Mouse (Mus musculus) right cerebral cortex, postnatal 25 days (tissue): ENCODE measurements around the gene Bhlhe23.

Experiments used
- DNase-seq: peaks from one replicate; pipeline ENCODE4 v3.0.0; 2022

Gene Bhlhe23

GRCm38 (mm10) chr2:180776793-180777192 lies at the start of gene Bhlhe23:
TSS of gene Bhlhe23 (minus strand) at chr2:180776900.
- no peak for DNase-seq

GRCm38 (mm10) chr2:180825147-180825941 lies 48.6 kb upstream of the Bhlhe23 start:
- peak; percentile 78 for DNase-seq

DNA sequence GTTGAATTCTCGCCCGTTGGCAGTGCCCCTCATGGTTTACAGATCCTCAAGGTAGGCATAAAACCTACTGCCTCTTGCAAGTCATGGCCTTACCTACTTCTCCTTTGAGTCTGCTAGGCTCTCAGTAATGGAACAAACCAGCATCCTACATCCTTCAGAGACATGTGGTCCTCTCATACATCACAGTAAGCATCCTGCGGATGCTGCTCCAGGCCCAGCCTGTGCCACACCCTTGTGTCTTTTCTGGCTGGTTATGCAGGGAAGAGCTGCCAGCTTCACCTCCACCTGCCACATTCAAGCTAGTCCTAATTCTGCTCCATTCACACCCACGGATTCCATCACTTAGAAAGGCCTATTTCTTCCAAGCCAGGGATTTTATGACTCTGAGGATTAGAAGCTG lies 48.0 kb upstream of the Bhlhe23 start:
- DNase-seq = peak; percentile 62

DNA sequence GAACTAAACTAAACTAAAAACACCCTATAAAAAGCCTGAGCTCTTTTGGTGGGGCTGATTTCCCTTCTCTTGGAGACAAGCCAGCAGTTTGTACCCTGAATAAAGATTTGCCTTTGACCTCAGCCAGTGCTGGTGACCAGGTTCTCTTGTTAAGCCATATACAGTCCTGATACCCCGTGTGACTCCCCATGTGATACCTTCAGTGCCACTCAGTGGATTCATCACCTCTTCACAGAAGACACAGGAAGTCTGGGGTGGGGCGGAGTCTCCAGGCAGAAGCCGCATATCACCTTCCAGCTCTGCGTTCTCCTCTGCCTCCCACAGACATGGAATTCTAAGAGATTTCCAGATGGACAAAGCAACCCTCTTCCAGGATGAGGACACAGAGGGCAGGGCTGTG lies 47.4 kb upstream of the Bhlhe23 start:
- peak; percentile 51 for DNase-seq

- DNase-seq = peak; percentile 79
These were observed 45.8 kb upstream of the Bhlhe23 start for GRCm38 (mm10) chr2:180822476-180822875.

GRCm38 (mm10) chr2:180819504-180819903 lies 42.8 kb upstream of the Bhlhe23 start:
- no peak for DNase-seq

GRCm38 (mm10) chr2:180816440-180817065 lies 39.9 kb upstream of the Bhlhe23 start:
- DNase-seq = no peak

DNA sequence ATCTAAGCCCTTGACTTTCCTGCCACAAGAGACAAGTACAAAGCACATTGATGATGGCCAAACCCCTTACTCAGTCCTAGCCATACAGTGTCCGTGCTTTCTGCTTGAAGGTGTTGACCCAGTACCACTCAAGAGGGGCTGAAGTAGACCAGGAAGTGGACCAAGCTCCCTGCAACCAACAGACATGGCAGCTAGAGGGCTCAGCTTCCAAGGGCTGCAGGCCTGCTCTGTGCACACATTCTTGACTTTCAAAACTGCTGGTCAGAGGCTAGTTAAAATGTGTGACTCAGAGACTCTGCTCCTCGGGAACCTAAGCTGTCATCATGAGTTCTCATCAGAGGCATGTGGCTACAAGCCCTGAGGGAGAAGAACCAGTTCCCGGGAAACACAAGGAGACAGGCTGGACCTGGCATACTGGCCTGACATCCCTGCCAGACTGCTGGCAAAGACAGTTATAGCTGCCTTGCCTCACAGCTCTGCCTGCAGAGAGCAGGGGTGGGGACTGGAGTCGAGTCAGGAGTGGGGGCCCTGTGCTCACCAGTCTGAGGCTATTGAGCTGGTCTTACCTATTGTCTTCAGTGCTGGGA lies 37.4 kb upstream of the Bhlhe23 start:
- no peak for DNase-seq

DNA sequence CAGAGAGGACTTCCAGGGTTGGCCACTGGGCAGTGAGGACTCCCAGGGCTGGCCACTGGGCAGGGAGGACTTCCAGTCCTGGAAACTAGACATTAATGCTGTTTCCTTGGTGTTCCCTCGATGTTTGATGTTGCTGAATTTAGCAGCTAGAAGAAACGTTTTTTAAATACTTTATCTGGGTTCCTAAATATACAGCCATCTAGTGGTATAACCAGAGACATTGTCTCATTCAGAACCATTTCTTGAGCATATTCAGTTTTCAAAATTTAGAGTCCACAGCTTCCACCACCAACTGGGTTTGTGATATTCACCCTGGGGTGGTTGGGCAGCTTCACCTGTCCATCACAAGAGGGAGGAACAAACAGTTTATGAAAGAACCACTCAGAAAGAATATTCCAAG lies 34.3 kb upstream of the Bhlhe23 start:
- DNase-seq = no peak

DNA sequence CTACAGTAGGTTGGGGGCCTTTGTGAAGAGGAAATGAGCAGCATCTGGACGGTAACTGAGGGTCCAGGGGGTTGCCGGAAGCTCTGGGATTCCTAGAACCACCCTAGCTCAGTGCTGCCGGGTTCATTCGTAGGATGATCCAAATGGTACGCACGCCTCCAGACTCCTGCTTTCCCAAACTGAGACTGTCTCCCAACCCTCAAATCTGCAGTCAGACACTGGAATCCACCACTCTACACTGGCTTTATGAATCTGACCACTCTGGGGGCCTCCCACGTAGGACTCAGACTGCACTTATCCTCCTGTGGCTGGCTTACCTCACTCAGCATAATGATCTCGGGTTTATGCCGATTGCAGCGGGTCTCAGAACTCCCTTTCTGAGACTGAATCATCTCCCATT lies 32.8 kb upstream of the Bhlhe23 start:
- DNase-seq = no peak

GRCm38 (mm10) chr2:180805966-180806365 lies 29.3 kb upstream of the Bhlhe23 start:
- DNase-seq = peak; percentile 58

DNA sequence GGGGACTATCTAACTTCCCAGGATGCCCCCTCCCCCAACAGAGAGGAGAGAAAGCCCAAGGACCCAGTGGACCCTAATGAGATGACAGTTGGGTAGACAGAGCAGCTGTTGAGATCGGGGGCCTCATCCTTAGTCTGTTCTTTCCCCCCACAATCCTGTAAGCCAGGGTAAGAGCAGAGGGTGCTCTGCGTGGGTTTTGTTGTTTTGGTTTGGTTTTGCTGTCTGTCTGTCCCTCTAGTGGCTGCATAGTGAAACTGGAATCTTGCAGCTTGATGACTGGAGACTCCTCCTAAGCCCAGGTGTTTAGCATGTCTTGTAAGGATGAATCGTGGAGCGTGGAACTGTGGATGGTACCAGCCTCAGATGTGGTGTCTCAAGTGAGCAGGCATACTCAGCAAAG lies 19.3 kb upstream of the Bhlhe23 start:
- no peak for DNase-seq

DNA sequence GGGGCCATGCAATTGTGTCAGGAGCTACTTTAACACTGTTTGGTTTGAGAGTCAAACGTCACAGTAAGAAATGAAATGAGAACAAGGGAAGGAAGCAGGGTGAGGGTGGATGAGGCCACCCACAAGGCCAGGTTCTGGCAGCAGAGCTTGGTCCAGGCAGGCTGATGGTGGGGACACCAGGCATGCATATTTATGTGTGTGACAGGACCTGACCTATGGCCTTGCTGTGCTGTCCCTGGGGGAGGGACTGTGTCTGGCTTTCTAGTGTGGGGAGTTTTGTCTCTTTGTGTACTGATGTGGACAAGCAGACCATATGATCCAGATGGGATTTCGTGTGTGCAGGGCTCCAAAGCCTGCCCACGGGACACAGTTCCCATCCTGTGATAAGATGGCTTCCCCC lies 18.9 kb upstream of the Bhlhe23 start:
- no peak for DNase-seq

- DNase-seq = no peak
These were observed 17.7 kb upstream of the Bhlhe23 start for GRCm38 (mm10) chr2:180794422-180794821.

DNA sequence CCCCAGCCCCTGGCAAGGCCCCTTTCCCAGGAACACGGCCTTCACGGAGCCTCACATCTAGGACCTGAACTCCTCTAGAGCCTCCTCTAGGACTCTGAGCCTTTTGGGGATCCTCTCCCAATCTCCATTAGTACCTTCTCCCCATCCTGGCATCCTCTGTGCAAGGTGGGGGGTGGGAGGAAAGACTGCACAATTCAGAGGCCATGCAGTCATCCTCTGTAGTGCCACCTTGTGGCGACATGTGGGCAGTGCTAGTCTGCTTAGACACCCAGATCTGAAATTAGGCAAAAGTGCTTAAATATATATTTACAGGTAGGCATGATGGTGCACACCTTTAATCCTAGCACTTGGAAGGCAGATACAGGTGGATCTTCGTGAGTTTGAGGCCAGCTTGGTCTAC lies 15.0 kb upstream of the Bhlhe23 start:
- no peak for DNase-seq

DNA sequence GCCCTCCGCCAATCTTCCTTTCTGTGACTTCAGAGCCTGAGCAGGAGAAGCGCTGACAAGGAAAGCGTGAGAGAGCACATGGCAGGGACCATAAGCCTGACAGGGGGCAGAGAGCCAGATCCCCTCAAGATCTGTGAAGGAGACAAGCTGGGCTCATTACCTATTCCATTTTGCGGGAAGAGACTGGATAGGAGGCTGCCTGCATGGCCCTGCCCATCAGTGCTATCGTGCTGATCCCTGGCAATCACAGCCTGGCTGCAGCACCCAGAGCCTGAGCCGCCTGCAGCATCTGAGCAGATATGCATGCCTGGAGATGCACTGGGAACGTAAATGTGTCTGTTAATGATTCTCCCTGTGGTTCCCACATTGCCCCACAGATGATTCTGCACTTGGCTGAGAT lies 12.1 kb upstream of the Bhlhe23 start:
- no peak for DNase-seq

DNA sequence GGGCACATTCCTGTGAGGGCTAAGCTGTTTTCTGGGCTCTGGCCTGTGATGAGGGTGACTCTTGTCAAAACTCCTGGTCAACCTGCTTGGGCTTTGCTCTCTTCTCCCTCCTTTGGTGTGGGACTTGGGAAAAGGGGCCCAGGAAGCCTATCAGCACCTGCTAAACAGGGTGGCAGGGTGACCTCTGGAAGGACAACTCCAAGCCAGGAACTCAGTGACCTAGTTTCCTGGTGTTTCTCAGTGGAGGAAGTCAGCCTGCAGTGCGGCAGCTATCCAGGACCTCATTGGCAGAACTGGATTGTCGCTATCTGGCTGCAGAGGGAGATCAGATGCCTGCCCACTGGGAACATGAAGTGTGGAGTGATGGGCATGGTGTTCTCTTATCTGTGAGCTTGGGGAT lies 11.7 kb upstream of the Bhlhe23 start:
- DNase-seq = no peak

- DNase-seq = no peak
These were observed 11.0 kb upstream of the Bhlhe23 start for GRCm38 (mm10) chr2:180787566-180788232.

DNA sequence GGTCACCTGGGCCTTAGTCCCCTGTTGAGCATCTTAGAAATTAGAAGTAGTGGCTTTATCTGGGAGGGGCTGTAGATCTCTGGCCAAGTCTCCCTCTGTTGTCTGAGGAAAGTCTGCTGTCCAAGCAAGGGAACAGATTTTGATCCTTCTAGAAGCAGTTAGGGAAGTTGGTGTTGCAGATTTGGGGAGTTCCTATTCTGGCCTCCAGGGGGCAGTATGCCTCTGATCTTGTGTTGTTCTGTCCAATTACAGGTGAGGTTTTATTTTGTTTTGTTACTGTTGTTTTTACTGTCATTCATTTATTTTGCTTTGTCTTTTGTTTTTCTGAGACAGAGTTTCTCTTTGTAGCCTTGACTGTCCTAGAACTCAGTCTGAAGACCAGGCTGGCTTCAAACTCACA lies 10.0 kb upstream of the Bhlhe23 start:
- no peak for DNase-seq

DNA sequence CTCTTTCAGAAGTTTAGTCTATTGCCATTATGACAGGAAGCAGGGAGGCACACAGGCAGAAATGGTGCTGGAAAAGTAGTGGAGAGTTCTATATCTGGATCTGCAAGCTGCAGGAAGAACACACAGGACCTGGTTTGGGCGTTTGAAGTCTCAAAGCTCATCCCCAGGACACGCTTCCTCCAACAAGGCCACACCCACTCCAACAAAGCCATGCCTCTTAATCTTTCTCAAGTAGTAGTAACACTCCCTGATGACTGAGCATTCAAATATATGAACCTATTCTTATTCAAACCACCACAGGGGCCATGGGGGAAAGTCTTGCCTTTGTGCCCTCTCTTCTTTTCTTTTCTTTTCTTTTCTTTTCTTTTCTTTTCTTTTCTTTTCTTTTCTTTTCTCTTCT lies 3.6 kb upstream of the Bhlhe23 start:
- DNase-seq = no peak

DNA sequence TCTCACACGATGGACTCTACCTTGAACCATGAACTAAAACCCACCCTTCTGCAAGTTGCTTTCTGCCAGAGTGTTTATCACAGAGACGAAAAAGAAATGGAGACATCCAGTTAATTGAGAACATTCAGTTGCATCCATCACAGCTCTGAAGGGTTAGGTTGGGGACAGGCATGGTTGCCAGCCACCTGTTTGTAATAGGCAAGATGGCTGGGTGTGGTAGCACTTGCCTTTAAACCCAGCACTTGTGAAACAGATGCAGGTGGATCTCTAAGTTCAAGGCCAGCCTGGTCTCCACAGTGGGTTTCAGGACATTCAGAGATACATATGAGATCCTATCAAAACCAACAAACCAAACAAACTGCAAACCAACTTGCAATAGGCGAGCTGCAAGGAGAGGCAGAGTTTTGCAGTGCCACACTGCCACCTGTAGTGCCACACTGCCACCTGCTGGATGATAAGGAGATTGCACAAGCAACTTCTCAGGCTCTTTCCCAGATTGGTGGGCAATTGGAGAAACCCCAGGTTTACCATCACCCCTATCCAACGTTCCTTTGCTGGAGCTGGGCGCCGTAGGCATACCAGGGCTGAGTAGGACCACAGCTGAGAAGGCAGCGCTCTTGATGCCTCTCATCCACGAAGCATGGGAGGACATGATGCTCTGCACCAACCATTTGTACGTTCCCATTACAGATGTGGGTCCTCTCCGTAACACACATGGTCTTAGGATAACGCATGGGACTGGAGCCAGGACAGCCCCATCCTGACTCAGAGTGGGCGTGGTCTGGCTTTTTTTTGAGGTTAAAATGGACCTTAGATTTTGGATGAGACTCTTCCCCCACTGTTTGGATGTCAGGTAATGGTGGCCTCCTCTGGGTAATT lies 2.8 kb upstream of the Bhlhe23 start:
- peak; percentile 55 for DNase-seq

GRCm38 (mm10) chr2:180775641-180776040 lies 1.1 kb downstream of the Bhlhe23 start:
- no peak for DNase-seq

DNA sequence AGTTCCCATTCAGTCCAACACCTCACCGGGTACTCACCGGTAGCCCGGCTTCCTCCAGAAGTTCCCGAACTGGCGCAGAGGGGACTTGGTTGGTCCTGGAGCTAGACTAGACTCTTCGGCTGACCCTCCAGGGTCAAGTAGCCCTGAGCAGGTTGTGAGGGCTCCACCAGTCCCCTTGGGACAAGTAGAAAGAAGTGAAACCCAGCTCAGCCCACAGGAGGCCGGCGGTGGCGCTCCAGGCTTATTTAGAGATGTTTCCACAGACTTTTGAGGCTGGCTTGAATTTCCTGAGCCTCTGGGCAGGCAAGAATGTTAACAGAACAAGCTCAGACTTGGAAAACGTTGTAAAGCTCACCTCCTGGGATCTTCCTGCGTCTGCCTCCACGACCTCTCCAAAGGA lies 1.5 kb downstream of the Bhlhe23 start:
- no peak for DNase-seq
